Mouse (Mus musculus): ENCODE data around the gene Mrps17.
A peak's percentile ranks its signal among the peaks of the same experiment; 100 is the strongest.

Gene Mrps17

GRCm38 (mm10) chr5:129742903-129743488 lies 27.7 kb downstream of the Mrps17 start:
- no peak for DNase-seq

- DNase-seq: no peak
Measured at GRCm38 (mm10) chr5:129744050-129744449, 28.8 kb downstream of the Mrps17 start.

- no peak for DNase-seq
Measured at GRCm38 (mm10) chr5:129756886-129757285, 41.6 kb downstream of the Mrps17 start.

GRCm38 (mm10) chr5:129759929-129760480 lies 44.7 kb downstream of the Mrps17 start:
- DNase-seq: peak; percentile 49

- no peak for DNase-seq
Measured at GRCm38 (mm10) chr5:129761865-129762540, 46.7 kb downstream of the Mrps17 start.

- peak; percentile 78 for DNase-seq
Measured at GRCm38 (mm10) chr5:129770443-129771355, 55.4 kb downstream of the Mrps17 start.
